Mouse (Mus musculus) stomach, embryonic 14.5 days (tissue): Measurements from ENCODE around the gene Rock2. TPM values are rescaled to one million over a fixed set of nuclear protein-coding genes. Genes with fewer than 3 reads are reported as not detected.

Source experiments
- ATAC-seq: fragments of 200-750 bp; cut with Nextera tagmentation; 2 replicates; pipeline ENCODE4 v1.8.0; 2017; ENCODE audit warnings: low read depth, moderate TSS enrichment; ENCODE audit not compliant: insufficient number of reproducible peaks, insufficient read depth, low FRiP score
- H3K27ac ChIP-seq: fragments of 300-500 bp; sonication (generic); 2 replicates; pipeline ENCODE4 v1.5.1; 2014; ENCODE audit warnings: mild to moderate bottlenecking, low read length, moderate library complexity, mixed read lengths
- H3K27me3 ChIP-seq: fragments of 300-500 bp; sonication (generic); 2 replicates; pipeline ENCODE4 v1.6.1; 2014; ENCODE audit warnings: low read length, control low read depth, mixed read lengths; ENCODE audit not compliant: control insufficient read depth, insufficient read depth
- H3K36me3 ChIP-seq: fragments of 300-500 bp; sonication (generic); 2 replicates; pipeline ENCODE4 v1.6.1; 2014; ENCODE audit warnings: mild to moderate bottlenecking, control low read depth, low read length, moderate library complexity, mixed read lengths; ENCODE audit not compliant: control insufficient read depth, insufficient read depth
- H3K4me1 ChIP-seq: fragments of 300-500 bp; sonication (generic); 2 replicates; pipeline ENCODE4 v1.6.1; 2014; ENCODE audit warnings: low read length, control low read depth, mixed read lengths; ENCODE audit not compliant: control insufficient read depth, insufficient read depth
- H3K4me2 ChIP-seq: fragments of 300-500 bp; sonication (generic); replicated peaks from 2 replicates; pipeline ENCODE4 v1.6.1; 2014; ENCODE audit warnings: low read depth, low read length, control low read depth
- H3K4me3 ChIP-seq: fragments of 300-500 bp; sonication (generic); 2 replicates; pipeline ENCODE4 v1.5.1; 2014; ENCODE audit warnings: low read depth, low read length, control low read depth
- H3K9ac ChIP-seq: fragments of 300-500 bp; sonication (generic); replicated peaks from 2 replicates; pipeline ENCODE4 v1.6.1; 2014; ENCODE audit warnings: low read depth, mild to moderate bottlenecking, control low read depth, low read length, moderate library complexity, mixed read lengths
- H3K9me3 ChIP-seq: fragments of 300-500 bp; sonication (generic); 2 replicates; pipeline ENCODE4 v1.6.1; 2016; ENCODE audit warnings: low read depth, low read length, control low read depth; ENCODE audit not compliant: control insufficient read depth
- WGBS: fragments of 180-500 bp; shearing (Covaris S2); extraction: QIAGEN DNeasy Blood & Tissue Kit; methylation state at CpG from one replicate; pipeline ENCODE4 v1.1.7; 2014; 5-methylcytosine and 5-hydroxymethylcytosine counted together
- polyA plus RNA-seq: library from polyadenylated mRNA; unstranded; fragments of >200 nt; fragmentation: Nextera tagmentation; extraction: Ambion mirVana; gene quantifications from 2 replicates; pipeline ENCODE4 v1.2.1, GENCODE M21; 2014

Gene Rock2
- 25.5 and 25.8 TPM in 2 replicates for polyA plus RNA-seq

DNA sequence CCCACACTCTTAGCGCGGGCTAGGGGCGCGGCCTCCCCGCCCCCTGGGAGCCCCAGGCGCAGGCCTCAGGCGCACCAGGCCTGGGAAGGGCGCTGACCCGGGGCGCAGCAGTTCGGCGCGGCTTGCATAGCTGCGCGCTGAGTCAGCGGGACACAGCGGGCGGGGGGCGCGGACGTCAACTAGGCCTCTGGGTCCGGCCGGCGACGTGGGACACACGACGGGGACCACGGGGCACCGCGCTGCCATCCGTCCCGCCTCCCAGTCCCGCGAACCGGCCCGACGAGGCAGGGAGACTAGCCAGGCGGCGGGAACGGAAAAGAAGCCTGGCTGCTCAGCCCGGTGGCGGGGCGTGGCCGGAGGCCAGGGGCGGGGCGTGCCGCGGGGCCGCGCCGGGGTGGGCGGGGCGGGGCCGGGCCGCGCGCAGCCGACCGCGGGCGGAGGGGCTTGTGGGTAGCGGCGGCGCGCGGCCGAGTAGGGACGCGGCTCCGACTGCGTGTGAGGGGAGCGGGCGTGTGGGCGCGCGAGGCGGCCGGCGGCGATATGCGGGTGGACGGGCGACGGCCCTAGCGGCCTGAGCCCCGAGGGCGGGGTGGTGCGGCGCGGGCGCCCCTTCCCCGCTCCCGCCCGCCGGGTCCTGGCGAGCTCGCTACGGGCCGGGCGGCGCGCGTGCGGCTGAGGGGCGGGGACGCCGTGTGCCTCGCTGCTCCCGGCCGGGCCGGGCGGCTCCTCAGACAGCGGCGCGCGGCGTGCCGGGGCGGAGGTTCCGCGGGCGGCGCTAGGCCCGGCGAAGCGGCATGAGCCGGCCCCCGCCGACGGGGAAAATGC lies at the start of gene Rock2:
Gene Rock2 (plus strand): TSS at position 500 of the 825 bp plus-strand sequence.
- Histone ChIP-seq H3K9ac (peak within 1 kb of the TSS; percentile 85), H3K36me3 (no peaks in the 10 kb centered on the region), H3K4me1 (peaks cover 23% of the 10 kb centered on the region), H3K27me3 (no peaks in the 10 kb centered on the region), H3K4me3 (peak within 1 kb of the TSS; percentile 93), H3K9me3 (no peaks in the 10 kb centered on the region), H3K27ac (peak within 1 kb of the TSS; percentile 95), H3K4me2 (peak within 1 kb of the TSS; percentile 65)
- peak; percentile 89 for ATAC-seq
- WGBS: under 1% methylated on average over 72 of the region's 130 CpGs

DNA sequence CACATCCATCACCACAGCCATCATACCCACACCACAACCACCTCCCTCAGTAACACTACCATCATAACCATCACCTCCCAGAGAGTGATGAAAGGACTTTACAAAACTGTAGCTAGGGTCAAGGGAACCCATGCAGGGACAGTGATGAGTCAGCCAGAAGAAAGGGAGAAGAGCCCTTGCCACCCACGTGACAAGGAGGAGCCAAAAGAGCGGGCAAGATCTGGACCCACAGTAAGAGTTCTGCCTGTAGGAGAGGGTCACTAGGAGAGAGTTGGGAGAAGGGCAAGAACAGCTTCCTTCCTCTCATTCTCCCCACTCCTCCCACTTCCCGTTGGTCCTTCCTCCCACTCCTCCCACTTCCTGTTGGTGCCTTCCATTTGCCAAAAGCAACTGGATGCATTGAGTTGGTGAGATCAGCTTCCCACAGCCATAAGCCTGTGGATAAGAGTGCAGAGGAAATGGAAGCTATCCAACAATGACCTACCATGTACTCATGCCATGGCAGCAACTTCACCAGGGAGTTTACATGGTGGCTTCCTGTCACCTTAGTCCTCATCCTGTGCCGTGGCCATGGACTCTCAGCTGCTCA lies 47.4 kb upstream of the Rock2 start:
- Histone ChIP-seq H3K4me2 (no peak overlapping the region), H3K4me1 (peaks cover 8% of the 10 kb centered on the region; the same call in 1 of the 2 replicates), H3K27me3 (no peaks in the 10 kb centered on the region), H3K9ac (no peak overlapping the region), H3K27ac (no peak overlapping the region), H3K9me3 (no peaks in the 10 kb centered on the region), H3K4me3 (no peak overlapping the region), H3K36me3 (no peaks in the 10 kb centered on the region)
- ATAC-seq: no peak
- 89% methylated on average over 4 of the region's 4 CpGs for WGBS

DNA sequence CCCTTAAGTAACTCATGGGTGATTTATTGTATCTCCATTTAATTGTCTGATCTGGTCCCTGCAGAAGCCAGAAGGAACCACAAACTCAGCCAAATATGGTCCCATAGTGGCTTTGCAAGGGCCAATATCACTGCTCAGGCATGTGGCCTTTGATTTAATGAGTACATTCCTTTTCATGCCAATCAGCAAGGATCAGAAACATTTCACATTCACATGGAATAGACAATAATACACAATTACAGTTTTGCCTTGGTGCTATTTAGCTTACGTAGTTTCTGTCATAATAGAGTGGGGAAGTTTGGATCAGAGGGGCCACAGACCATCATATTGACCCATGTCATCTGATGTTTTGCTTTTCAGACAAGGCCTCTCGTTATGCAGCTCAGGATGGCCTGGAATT lies 46.2 kb upstream of the Rock2 start:
- Histone ChIP-seq H3K4me3 (no peak overlapping the region), H3K27me3 (no peaks in the 10 kb centered on the region), H3K9ac (no peak overlapping the region), H3K36me3 (no peaks in the 10 kb centered on the region), H3K27ac (no peak overlapping the region), H3K4me1 (peaks cover 8% of the 10 kb centered on the region; the same call in 1 of the 2 replicates), H3K9me3 (no peaks in the 10 kb centered on the region), H3K4me2 (no peak overlapping the region)
- no peak for ATAC-seq
- 85% methylated on average over 2 of the region's 2 CpGs for WGBS

DNA sequence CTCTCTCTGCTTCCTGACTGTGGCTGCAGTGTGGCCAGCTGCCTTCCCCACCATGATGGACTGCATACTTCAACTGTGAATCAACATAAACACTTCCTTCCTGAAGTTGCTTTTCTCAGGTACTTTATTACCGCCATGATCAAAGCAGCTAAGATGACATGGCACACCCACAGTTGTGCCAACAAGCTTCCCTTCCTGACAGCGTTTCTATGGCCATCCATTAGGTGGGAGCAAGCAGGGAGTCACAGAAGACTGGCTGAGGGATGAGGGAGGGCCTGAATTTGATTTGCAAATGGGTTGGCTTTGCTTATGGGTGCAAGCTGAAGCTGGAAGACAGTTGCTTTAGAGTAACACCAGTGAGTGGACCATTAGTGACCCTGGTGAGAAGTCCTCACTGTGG lies 44.9 kb upstream of the Rock2 start:
- Histone ChIP-seq H3K9ac (no peak overlapping the region), H3K4me1 (peaks cover 8% of the 10 kb centered on the region; the same call in 1 of the 2 replicates)
- WGBS: 24% methylated on average over 2 of the region's 2 CpGs

DNA sequence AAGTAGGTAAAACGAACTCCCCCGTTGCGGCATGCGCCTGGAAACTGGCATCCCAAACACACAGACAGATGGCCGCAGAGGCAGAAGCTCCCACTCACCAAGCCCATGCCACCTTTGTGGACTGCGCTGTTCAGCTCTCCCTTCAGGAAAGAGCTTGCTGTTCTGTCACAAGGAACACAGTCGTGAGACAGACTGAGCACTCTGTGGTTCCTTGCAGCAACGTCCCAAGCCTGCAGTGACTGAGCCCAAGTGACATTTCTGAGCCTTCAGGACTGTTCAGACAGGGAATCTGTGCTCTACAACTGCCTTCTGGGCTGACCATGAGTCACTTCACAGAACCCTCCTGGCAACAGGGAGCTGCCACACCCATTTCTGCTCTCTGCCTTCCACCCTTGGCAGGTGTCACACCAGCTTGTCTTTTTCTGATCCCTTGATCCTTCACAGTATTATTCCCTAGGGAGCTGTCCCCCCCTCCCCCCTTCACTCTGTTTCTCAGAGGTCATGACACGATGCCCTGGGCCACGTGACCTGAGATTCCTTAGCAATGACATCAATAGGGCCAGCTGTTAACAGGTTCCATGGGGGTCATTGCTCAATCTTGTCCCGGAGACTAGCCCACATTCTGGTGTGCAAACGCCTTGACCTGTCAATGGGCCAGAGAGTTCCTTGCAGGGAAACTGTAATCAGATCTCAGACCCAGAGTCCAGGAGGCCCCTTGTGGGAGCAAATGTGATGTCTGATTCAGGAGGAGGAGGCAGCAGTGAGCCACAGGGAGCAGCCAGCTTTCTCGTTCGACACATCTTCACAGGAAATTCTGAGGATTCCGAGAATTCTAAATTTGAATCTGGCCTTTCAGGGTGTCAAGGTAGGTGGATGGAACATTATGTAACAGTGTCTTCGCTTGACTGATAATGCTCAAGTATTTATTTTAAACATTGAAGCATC lies 44.0 kb upstream of the Rock2 start:
- peak; percentile 47; the same call in 1 of the 2 replicates for ATAC-seq
- no peak overlapping the region for H3K4me2 ChIP-seq

More for the DNA sequence above, 44.9 kb upstream of the Rock2 start:
- H3K36me3 ChIP-seq: no peaks in the 10 kb centered on the region
- H3K9me3 ChIP-seq: no peaks in the 10 kb centered on the region
- H3K27ac ChIP-seq: no peak overlapping the region
- H3K4me2 ChIP-seq: no peak overlapping the region
- no peaks in the 10 kb centered on the region for H3K27me3 ChIP-seq
- ATAC-seq: no peak
- H3K4me3 ChIP-seq: no peak overlapping the region

DNA sequence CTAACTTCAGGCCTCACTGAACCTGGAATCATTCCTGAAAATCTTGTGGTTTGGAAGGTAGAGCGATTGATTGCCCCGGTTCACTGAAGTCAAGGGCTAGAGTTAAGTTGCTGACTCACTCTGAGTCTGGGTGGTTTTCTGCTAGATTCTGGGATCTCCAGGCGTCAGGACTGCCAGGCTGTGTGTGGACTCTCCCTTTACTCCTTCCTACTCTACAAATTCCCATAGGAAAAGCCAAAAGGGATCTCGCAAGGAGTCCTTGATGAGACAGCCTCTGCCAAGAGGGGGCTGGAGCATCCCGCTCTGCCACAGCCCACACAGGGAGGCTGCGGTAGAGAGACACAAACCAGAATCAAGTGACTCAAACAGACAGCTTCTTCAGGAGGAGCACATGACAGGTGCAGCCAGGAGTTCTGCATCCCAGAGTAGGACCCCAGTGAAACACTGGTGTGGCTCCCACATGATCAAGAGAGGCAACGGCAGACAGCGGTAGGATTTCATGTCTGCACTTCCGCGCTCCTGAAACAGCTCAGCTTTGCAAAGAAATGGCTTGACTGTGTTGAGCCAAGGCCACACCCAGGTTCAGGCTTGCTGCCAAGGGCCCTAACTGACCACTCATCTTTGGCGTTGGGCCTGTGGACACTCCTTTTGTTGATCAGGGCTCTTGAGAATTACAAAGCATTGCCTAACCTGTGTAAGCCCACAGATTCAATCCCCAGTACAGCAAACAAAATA lies 41.1 kb upstream of the Rock2 start:
- no peak overlapping the region for H3K27ac ChIP-seq
- no peak for ATAC-seq

More for the DNA sequence above, 44.0 kb upstream of the Rock2 start:
- Histone ChIP-seq H3K27ac (no peak overlapping the region), H3K4me3 (no peak overlapping the region), H3K9me3 (no peaks in the 10 kb centered on the region), H3K9ac (no peak overlapping the region), H3K27me3 (no peaks in the 10 kb centered on the region), H3K36me3 (no peaks in the 10 kb centered on the region), H3K4me1 (no peaks in the 10 kb centered on the region)
- 45% methylated on average over 16 of the region's 16 CpGs for WGBS

DNA sequence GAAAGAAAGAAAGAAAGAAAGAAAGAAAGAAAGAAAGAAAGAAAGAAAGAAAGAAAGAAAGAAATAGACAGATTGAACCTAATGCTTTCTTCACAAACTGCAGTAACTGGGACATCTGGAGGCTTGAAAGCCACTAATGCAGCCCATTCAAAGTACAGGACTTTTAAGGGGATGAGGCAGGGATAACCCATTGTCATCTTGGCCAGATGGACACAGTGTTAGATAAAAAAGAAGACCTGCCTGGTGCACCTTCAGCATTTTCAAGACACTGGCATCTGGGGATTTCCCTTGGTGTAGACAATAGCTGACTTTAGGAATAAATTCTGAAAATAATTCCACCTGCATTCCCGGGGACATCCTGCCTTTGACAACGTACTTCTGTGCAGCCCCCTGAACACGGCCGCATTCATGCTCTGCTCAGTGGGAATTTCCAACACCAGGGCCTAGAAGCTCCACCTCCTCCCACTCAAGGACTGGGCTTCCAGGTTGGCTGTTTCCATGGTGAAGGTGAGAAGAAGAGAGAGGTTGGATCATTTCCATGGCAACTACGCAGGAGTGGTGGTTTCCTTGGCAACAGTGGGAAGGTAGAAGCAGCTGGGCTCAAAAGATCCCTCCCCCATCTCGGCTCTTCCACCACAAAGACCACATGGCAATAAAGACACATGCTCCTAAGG lies 38.9 kb upstream of the Rock2 start:
- H3K36me3 ChIP-seq: no peaks in the 10 kb centered on the region
- no peak overlapping the region for H3K27ac ChIP-seq
- H3K4me2 ChIP-seq: no peak overlapping the region
- H3K4me3 ChIP-seq: no peak overlapping the region
- peaks cover 2% of the 10 kb centered on the region; the same call in 1 of the 2 replicates for H3K4me1 ChIP-seq
- no peaks in the 10 kb centered on the region for H3K9me3 ChIP-seq
- H3K9ac ChIP-seq: no peak overlapping the region
- ATAC-seq: 0 out of 2 replicates have a peak, but pooled peaks have one; percentile 20
- H3K27me3 ChIP-seq: no peaks in the 10 kb centered on the region
- whole genome bisulfite sequencing: 21% methylated on average over 6 of the region's 6 CpGs

More for the DNA sequence above, 41.1 kb upstream of the Rock2 start:
- H3K4me1 ChIP-seq: no peaks in the 10 kb centered on the region
- H3K9me3 ChIP-seq: no peaks in the 10 kb centered on the region
- no peak overlapping the region for H3K9ac ChIP-seq
- 72% methylated on average over 11 of the region's 11 CpGs for WGBS
- H3K4me3 ChIP-seq: no peak overlapping the region
- no peak overlapping the region for H3K4me2 ChIP-seq
- H3K36me3 ChIP-seq: no peaks in the 10 kb centered on the region
- H3K27me3 ChIP-seq: no peaks in the 10 kb centered on the region
